Mouse (Mus musculus): Measurements from ENCODE around the gene Cdkl4. TPM values are rescaled to one million over a fixed set of nuclear protein-coding genes. Genes with fewer than 3 reads are reported as not detected.
"Not testable (repeated sequence)": the region's sequence is repeated elsewhere in the genome, so short reads cannot be mapped to it uniquely, and the experiment has no call there.

Gene Cdkl4
- polyA plus RNA-seq, 1 experiment, result 0.25 TPM

- Histone ChIP-seq H3K4me1 (ENCODE audit: control insufficient read depth, insufficient read depth, low read length) (peaks cover 3% of the 10 kb centered on the region), H3K4me3 (ENCODE audit: insufficient read depth, low read length) (no peak overlapping the region), H3K27ac (ENCODE audit: insufficient read depth, low read depth, low read length) (no peak overlapping the region)
- TF ChIP-seq CTCF (IDR thresholded peaks at IDR 0.05; ENCODE audit: low read depth, low read length) (no peak), POLR2A (IDR thresholded peaks at IDR 0.05; ENCODE audit: borderline replicate concordance, low read depth, low read length) (no peak)
Measured at GRCm38 (mm10) chr17:80568441-80568840, 9.2 kb downstream of the Cdkl4 start.

GRCm38 (mm10) chr17:80564611-80564924 is 13.0 kb downstream of the Cdkl4 start:
- H3K4me3 ChIP-seq (ENCODE audit: insufficient read depth, low read length), result peak overlapping the region; percentile 71
- peaks cover 3% of the 10 kb centered on the region for H3K4me1 ChIP-seq (ENCODE audit: control insufficient read depth, insufficient read depth, low read length)
- H3K27ac ChIP-seq (ENCODE audit: insufficient read depth, low read depth, low read length), result peak overlapping the region; percentile 88
- TF ChIP-seq POLR2A (IDR thresholded peaks at IDR 0.05; ENCODE audit: borderline replicate concordance, low read depth, low read length) (no peak), CTCF (IDR thresholded peaks at IDR 0.05; ENCODE audit: low read depth, low read length) (no peak)

- Histone ChIP-seq H3K4me3 (ENCODE audit: insufficient read depth, low read length) (peak overlapping the region; percentile 71), H3K27ac (ENCODE audit: insufficient read depth, low read depth, low read length) (peak overlapping the region; percentile 88)
- H3K4me1 ChIP-seq (ENCODE audit: control insufficient read depth, insufficient read depth, low read length), result not testable (repeated sequence)
Measured at GRCm38 (mm10) chr17:80563762-80564610, 13.6 kb downstream of the Cdkl4 start.

GRCm38 (mm10) chr17:80562792-80563191 is 14.8 kb downstream of the Cdkl4 start:
- no peak for TF ChIP-seq CTCF (IDR thresholded peaks at IDR 0.05; ENCODE audit: low read depth, low read length)
- no peak for TF ChIP-seq POLR2A (IDR thresholded peaks at IDR 0.05; ENCODE audit: borderline replicate concordance, low read depth, low read length)
- Histone ChIP-seq H3K27ac (ENCODE audit: insufficient read depth, low read depth, low read length) (no peak overlapping the region), H3K4me1 (ENCODE audit: control insufficient read depth, insufficient read depth, low read length) (peaks cover 3% of the 10 kb centered on the region), H3K4me3 (ENCODE audit: insufficient read depth, low read length) (no peak overlapping the region)

GRCm38 (mm10) chr17:80560669-80561401 is 16.8 kb downstream of the Cdkl4 start:
- H3K4me3 ChIP-seq (ENCODE audit: insufficient read depth, low read length), result no peak overlapping the region
- no peak for TF ChIP-seq POLR2A (IDR thresholded peaks at IDR 0.05; ENCODE audit: borderline replicate concordance, low read depth, low read length)
- peak; percentile 97 for TF ChIP-seq CTCF (IDR thresholded peaks at IDR 0.05; ENCODE audit: low read depth, low read length)
- no peak overlapping the region for H3K27ac ChIP-seq (ENCODE audit: insufficient read depth, low read depth, low read length)
- peaks cover 3% of the 10 kb centered on the region for H3K4me1 ChIP-seq (ENCODE audit: control insufficient read depth, insufficient read depth, low read length)

GRCm38 (mm10) chr17:80559745-80560144 is 17.9 kb downstream of the Cdkl4 start:
- H3K27ac ChIP-seq (ENCODE audit: insufficient read depth, low read depth, low read length), result no peak overlapping the region
- H3K4me3 ChIP-seq (ENCODE audit: insufficient read depth, low read length), result no peak overlapping the region
- peaks cover 3% of the 10 kb centered on the region for H3K4me1 ChIP-seq (ENCODE audit: control insufficient read depth, insufficient read depth, low read length)
- TF ChIP-seq POLR2A (IDR thresholded peaks at IDR 0.05; ENCODE audit: borderline replicate concordance, low read depth, low read length), result no peak

GRCm38 (mm10) chr17:80559050-80559449 is 18.6 kb downstream of the Cdkl4 start:
- TF ChIP-seq POLR2A (IDR thresholded peaks at IDR 0.05; ENCODE audit: borderline replicate concordance, low read depth, low read length), result no peak
- peak; percentile 66 for TF ChIP-seq CTCF (IDR thresholded peaks at IDR 0.05; ENCODE audit: low read depth, low read length)
- Histone ChIP-seq H3K27ac (ENCODE audit: insufficient read depth, low read depth, low read length) (no peak overlapping the region), H3K4me3 (ENCODE audit: insufficient read depth, low read length) (no peak overlapping the region), H3K4me1 (ENCODE audit: control insufficient read depth, insufficient read depth, low read length) (peaks cover 3% of the 10 kb centered on the region)

- TF ChIP-seq CTCF (IDR thresholded peaks at IDR 0.05; ENCODE audit: low read depth, low read length), result no peak
- TF ChIP-seq POLR2A (IDR thresholded peaks at IDR 0.05; ENCODE audit: borderline replicate concordance, low read depth, low read length), result no peak
- Histone ChIP-seq H3K27ac (ENCODE audit: insufficient read depth, low read depth, low read length) (no peak overlapping the region), H3K4me3 (ENCODE audit: insufficient read depth, low read length) (no peak overlapping the region), H3K4me1 (ENCODE audit: control insufficient read depth, insufficient read depth, low read length) (peaks cover under 1% of the 10 kb centered on the region)
Measured at GRCm38 (mm10) chr17:80558583-80558982, 19.0 kb downstream of the Cdkl4 start.

- peaks cover 3% of the 10 kb centered on the region; the same call in 1 of the 2 replicates for H3K4me1 ChIP-seq (ENCODE audit: control insufficient read depth, insufficient read depth, low read length)
- no peak overlapping the region for H3K27ac ChIP-seq (ENCODE audit: insufficient read depth, low read depth, low read length)
- no peak for TF ChIP-seq CTCF (IDR thresholded peaks at IDR 0.05; ENCODE audit: low read depth, low read length)
- no peak for TF ChIP-seq POLR2A (IDR thresholded peaks at IDR 0.05; ENCODE audit: borderline replicate concordance, low read depth, low read length)
- H3K4me3 ChIP-seq (ENCODE audit: insufficient read depth, low read length), result no peak overlapping the region
Measured at GRCm38 (mm10) chr17:80557461-80557860, 20.2 kb downstream of the Cdkl4 start.
